Mouse (Mus musculus): Measurements from ENCODE around the gene S100a14. TPM values are rescaled to one million over a fixed set of nuclear protein-coding genes. Genes with fewer than 3 reads are reported as not detected.
A peak's percentile ranks its signal among the peaks of the same experiment; 100 is the strongest.

Gene S100a14
- polyA plus RNA-seq, 1 experiment from 2014 or later = not detected

DNA sequence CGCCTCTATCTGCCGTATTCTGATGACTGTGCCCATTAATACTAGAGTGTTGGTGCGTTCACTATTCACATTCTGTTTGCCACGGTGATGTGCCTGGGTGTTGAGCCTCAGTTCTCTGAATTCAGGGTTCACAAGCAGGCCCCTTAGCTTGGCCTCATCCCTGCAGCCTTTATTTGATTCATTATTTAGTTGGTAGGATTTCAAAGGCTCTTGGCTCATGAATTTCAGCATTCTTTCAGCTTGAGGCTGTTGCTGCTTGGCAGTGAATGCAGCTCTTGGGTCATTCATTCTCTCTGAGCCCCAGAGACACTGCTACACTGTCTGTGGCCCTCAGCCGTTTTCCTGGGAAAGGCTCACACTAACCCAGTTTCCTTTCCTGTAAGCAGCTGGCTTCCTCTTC is 29.3 kb downstream of the S100a14 start:
- H3K4me1 ChIP-seq (replicated peaks; ENCODE audit: control insufficient read depth, insufficient read depth, low read length) = no peaks in the 10 kb centered on the region
- 48% methylated on average over 5 of the region's 5 CpGs for WGBS
- no peak overlapping the region for H3K4me3 ChIP-seq (ENCODE audit: low read depth, low read length)
- ATAC-seq (replicated peaks; ENCODE audit: low FRiP score) (peak; percentile 72), DNase-seq (ENCODE audit: low spot score) (no peak)
- no peak overlapping the region for H3K9ac ChIP-seq (ENCODE audit: low read length)
- H3K4me2 ChIP-seq (ENCODE audit: low read depth, low read length, severe bottlenecking) = no peak overlapping the region
- no peaks in the 10 kb centered on the region for H3K9me3 ChIP-seq (ENCODE audit: control insufficient read depth, low read length)
- H3K27me3 ChIP-seq (ENCODE audit: control insufficient read depth, insufficient read depth, low read length) = no peaks in the 10 kb centered on the region
- H3K36me3 ChIP-seq (ENCODE audit: control insufficient read depth, insufficient read depth, low read length) = no peaks in the 10 kb centered on the region
- H3K27ac ChIP-seq (ENCODE audit: low read depth, low read length) = no peak overlapping the region

DNA sequence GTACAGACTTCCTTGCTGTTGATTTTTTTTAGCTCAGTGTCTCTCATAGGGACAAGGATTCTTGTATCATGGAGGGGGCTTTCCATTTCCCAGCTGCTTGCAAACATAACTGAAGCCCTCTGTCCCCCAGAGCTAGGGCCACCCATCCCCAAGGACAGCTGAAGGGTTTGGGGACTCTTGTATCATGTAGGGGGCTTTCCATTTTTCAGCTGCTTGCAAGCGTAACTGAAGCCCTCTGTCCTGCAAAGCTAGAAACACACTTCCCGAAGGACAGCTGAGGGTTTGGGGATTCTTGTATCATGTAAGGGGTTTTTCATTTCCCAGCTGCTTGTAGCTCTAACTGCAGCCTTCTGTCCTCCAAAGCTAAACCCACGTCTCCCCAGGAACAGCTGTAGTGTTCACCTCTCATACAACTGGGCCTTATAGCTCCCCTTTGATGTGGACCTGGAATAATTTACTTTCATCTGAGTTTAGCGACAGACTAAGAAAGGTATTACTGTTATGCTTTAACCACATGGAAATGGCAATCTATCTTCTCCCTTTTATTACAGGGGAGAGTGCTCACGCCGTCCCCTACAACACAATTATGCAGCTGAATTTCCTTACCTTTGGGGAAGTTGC is 33.5 kb downstream of the S100a14 start, which contains the start of gene S100a3:
Gene S100a3, plus strand, starts transcription at position 571 of the 621 bp plus-strand sequence.
- H3K27ac ChIP-seq (ENCODE audit: low read depth, low read length) = no peak within 1 kb of the TSS
- no peak for ATAC-seq (replicated peaks; ENCODE audit: low FRiP score)
- H3K4me1 ChIP-seq (replicated peaks; ENCODE audit: control insufficient read depth, insufficient read depth, low read length) = no peaks in the 10 kb centered on the region
- no peaks in the 10 kb centered on the region for H3K36me3 ChIP-seq (ENCODE audit: control insufficient read depth, insufficient read depth, low read length)
- no peak within 1 kb of the TSS for H3K4me2 ChIP-seq (ENCODE audit: low read depth, low read length, severe bottlenecking)
- no peak within 1 kb of the TSS for H3K4me3 ChIP-seq (ENCODE audit: low read depth, low read length)
- H3K27me3 ChIP-seq (ENCODE audit: control insufficient read depth, insufficient read depth, low read length) = no peaks in the 10 kb centered on the region
- H3K9ac ChIP-seq (ENCODE audit: low read length) = no peak within 1 kb of the TSS
- no peak for DNase-seq (ENCODE audit: low spot score)
- WGBS = 85% methylated on average over 6 of the region's 6 CpGs
- no peaks in the 10 kb centered on the region for H3K9me3 ChIP-seq (ENCODE audit: control insufficient read depth, low read length)

DNA sequence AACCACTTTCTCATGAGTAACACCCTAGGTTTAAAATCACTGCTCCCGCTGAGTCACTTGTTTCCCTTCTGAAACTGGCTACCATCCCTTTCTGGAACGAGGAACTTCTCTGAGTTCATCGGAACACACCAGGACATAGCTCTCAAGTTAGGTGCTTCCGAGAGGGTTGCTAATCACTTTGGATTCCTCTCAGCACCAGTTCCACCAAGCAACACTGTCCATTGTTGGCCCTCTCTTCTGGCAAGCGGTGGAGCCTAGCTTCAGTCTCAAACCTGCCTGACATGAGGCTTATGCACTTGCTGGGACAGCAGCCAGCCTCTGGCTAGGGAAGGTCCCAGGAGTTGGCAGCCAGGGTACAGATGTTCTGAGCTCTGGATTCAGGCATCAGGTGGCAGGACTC is 48.0 kb downstream of the S100a14 start:
- H3K4me2 ChIP-seq (ENCODE audit: low read depth, low read length, severe bottlenecking) = no peak overlapping the region
- no peak overlapping the region for H3K27ac ChIP-seq (ENCODE audit: low read depth, low read length)
- 86% methylated on average over 5 of the region's 5 CpGs for WGBS
- H3K9me3 ChIP-seq (ENCODE audit: control insufficient read depth, low read length) = no peaks in the 10 kb centered on the region
- no peak overlapping the region for H3K4me3 ChIP-seq (ENCODE audit: low read depth, low read length)
- DNase-seq (ENCODE audit: low spot score) (no peak), ATAC-seq (replicated peaks; ENCODE audit: low FRiP score) (no peak)
- H3K36me3 ChIP-seq (ENCODE audit: control insufficient read depth, insufficient read depth, low read length) = no peaks in the 10 kb centered on the region
- no peaks in the 10 kb centered on the region for H3K27me3 ChIP-seq (ENCODE audit: control insufficient read depth, insufficient read depth, low read length)
- no peak overlapping the region for H3K9ac ChIP-seq (ENCODE audit: low read length)
- no peaks in the 10 kb centered on the region for H3K4me1 ChIP-seq (replicated peaks; ENCODE audit: control insufficient read depth, insufficient read depth, low read length)

DNA sequence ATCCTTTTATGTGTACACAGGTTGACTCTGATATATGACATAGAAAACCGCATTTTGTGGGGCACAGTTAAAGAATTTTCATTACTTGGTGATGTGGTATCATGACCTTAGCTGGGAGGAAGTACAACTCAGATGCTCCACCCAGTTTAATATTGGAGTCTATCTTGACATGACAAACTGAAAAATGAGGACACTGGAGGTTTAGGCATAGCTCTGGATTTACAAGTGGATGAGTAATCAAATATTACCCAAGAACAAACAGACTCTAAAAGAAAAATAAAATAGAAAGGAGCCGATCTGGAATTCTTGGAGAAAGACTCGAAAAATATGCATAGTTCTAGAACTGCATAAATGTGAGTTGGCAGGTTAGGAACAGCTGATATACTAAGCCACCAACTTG is 48.7 kb downstream of the S100a14 start:
- Histone ChIP-seq H3K4me2 (ENCODE audit: low read depth, low read length, severe bottlenecking) (no peak overlapping the region), H3K27me3 (ENCODE audit: control insufficient read depth, insufficient read depth, low read length) (no peaks in the 10 kb centered on the region), H3K9ac (ENCODE audit: low read length) (no peak overlapping the region), H3K9me3 (ENCODE audit: control insufficient read depth, low read length) (no peaks in the 10 kb centered on the region), H3K4me1 (replicated peaks; ENCODE audit: control insufficient read depth, insufficient read depth, low read length) (no peaks in the 10 kb centered on the region), H3K36me3 (ENCODE audit: control insufficient read depth, insufficient read depth, low read length) (no peaks in the 10 kb centered on the region), H3K27ac (ENCODE audit: low read depth, low read length) (no peak overlapping the region), H3K4me3 (ENCODE audit: low read depth, low read length) (no peak overlapping the region)
- DNase-seq (ENCODE audit: low spot score) (no peak), ATAC-seq (replicated peaks; ENCODE audit: low FRiP score) (no peak)
- 89% methylated on average over 3 of the region's 3 CpGs for WGBS

DNA sequence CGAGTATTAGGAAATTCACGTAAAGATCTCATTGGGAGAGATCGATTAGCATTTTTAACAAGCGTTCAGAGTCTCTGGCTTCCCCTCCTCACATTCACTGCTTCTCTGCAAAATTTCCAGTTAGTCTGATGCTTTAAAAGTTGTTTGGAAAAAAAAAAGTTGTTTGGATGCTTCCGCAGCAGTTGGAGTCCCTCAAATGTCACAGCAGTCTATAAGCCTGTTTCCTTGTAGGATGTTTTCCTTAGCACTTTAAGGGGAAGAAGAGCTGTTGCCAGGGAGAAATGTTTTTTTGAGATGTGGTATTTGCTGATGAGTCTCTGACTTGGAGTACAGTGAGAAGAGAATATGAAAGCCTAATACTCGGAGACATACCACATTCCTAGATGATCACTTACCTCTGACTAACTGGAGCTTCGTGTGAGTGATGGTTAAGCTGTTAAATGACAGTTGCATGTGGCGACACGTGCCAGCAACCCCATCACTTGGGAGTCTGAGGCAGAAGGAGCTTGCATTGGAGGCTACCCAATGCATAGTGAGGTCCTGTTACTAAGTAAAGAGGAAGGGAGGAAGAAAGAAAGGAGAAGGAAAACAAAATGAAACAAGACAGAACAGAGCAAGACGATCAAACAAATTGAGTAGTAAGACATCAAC is 49.8 kb downstream of the S100a14 start:
- DNase-seq (ENCODE audit: low spot score) (no peak), ATAC-seq (replicated peaks; ENCODE audit: low FRiP score) (no peak)
- Histone ChIP-seq H3K36me3 (ENCODE audit: control insufficient read depth, insufficient read depth, low read length) (no peaks in the 10 kb centered on the region), H3K27ac (ENCODE audit: low read depth, low read length) (no peak overlapping the region), H3K4me3 (ENCODE audit: low read depth, low read length) (no peak overlapping the region), H3K4me1 (replicated peaks; ENCODE audit: control insufficient read depth, insufficient read depth, low read length) (no peaks in the 10 kb centered on the region), H3K27me3 (ENCODE audit: control insufficient read depth, insufficient read depth, low read length) (no peaks in the 10 kb centered on the region), H3K9ac (ENCODE audit: low read length) (no peak overlapping the region), H3K4me2 (ENCODE audit: low read depth, low read length, severe bottlenecking) (no peak overlapping the region), H3K9me3 (ENCODE audit: control insufficient read depth, low read length) (no peaks in the 10 kb centered on the region)
- 82% methylated on average over 10 of the region's 10 CpGs for WGBS

Other genes with a start within 250 kb of the S100a14 start
- gene Gatad2b, start 233.7 kb upstream of the S100a14 start, polyA plus RNA-seq (2014; fragmentation: Nextera tagmentation; extraction: Ambion mirVana) = 12.9 and 14.3 TPM in 2 replicates
- gene Slc27a3, start 136.9 kb upstream of the S100a14 start, polyA plus RNA-seq (2014; fragmentation: Nextera tagmentation; extraction: Ambion mirVana) = 13.6 and 14.2 TPM in 2 replicates
- gene Ints3, start 93.2 kb upstream of the S100a14 start, polyA plus RNA-seq (2014; fragmentation: Nextera tagmentation; extraction: Ambion mirVana) = 50.5 and 55.3 TPM in 2 replicates
- gene Npr1, start 61.0 kb upstream of the S100a14 start, polyA plus RNA-seq (2014; fragmentation: Nextera tagmentation; extraction: Ambion mirVana) = 2.0 and 2.8 TPM in 2 replicates
- 365 and 366 TPM in 2 replicates for gene Ilf2, start 50.7 kb upstream of the S100a14 start, polyA plus RNA-seq (2014; fragmentation: Nextera tagmentation; extraction: Ambion mirVana)
- gene Snapin, start 35.8 kb upstream of the S100a14 start, polyA plus RNA-seq (2014; fragmentation: Nextera tagmentation; extraction: Ambion mirVana) = 66.3 and 68.3 TPM in 2 replicates
- gene Chtop, start 17.4 kb upstream of the S100a14 start, polyA plus RNA-seq (2014; fragmentation: Nextera tagmentation; extraction: Ambion mirVana) = 142 and 151 TPM in 2 replicates
- 5.6 and 6.5 TPM in 2 replicates for gene S100a1, start 12.5 kb upstream of the S100a14 start, polyA plus RNA-seq (2014; fragmentation: Nextera tagmentation; extraction: Ambion mirVana)
- gene S100a13, start 12.4 kb upstream of the S100a14 start, polyA plus RNA-seq (2014; fragmentation: Nextera tagmentation; extraction: Ambion mirVana) = 10.3 and 12.0 TPM in 2 replicates
- 28.8 and 30.8 TPM in 2 replicates for gene S100a16, start 10.4 kb downstream of the S100a14 start, polyA plus RNA-seq (2014; fragmentation: Nextera tagmentation; extraction: Ambion mirVana)
- not detected in 2 replicates for gene S100a3, start 33.7 kb downstream of the S100a14 start, polyA plus RNA-seq (2014; fragmentation: Nextera tagmentation; extraction: Ambion mirVana)
- gene S100a2, start 63.4 kb downstream of the S100a14 start, polyA plus RNA-seq (2014; fragmentation: Nextera tagmentation; extraction: Ambion mirVana) = not detected in 2 replicates
- gene Gm42674, start 75.0 kb downstream of the S100a14 start, polyA plus RNA-seq (2014; fragmentation: Nextera tagmentation; extraction: Ambion mirVana) = not detected in 2 replicates
- 0.69 and 1.9 TPM in 2 replicates for gene S100a4, start 76.9 kb downstream of the S100a14 start, polyA plus RNA-seq (2014; fragmentation: Nextera tagmentation; extraction: Ambion mirVana)
- not detected in 2 replicates for gene S100a5, start 81.7 kb downstream of the S100a14 start, polyA plus RNA-seq (2014; fragmentation: Nextera tagmentation; extraction: Ambion mirVana)
- 24.3 and 27.0 TPM in 2 replicates for gene S100a6, start 86.0 kb downstream of the S100a14 start, polyA plus RNA-seq (2014; fragmentation: Nextera tagmentation; extraction: Ambion mirVana)
- not detected in 2 replicates for gene S100a7a, start 127.2 kb downstream of the S100a14 start, polyA plus RNA-seq (2014; fragmentation: Nextera tagmentation; extraction: Ambion mirVana)
- gene S100a8, start 142.1 kb downstream of the S100a14 start, polyA plus RNA-seq (2014; fragmentation: Nextera tagmentation; extraction: Ambion mirVana) = 3.6 and 6.9 TPM in 2 replicates
- 1.6 and 2.9 TPM in 2 replicates for gene S100a9, start 168.9 kb downstream of the S100a14 start, polyA plus RNA-seq (2014; fragmentation: Nextera tagmentation; extraction: Ambion mirVana)
- not detected in 2 replicates for gene Pglyrp4, start 200.1 kb downstream of the S100a14 start, polyA plus RNA-seq (2014; fragmentation: Nextera tagmentation; extraction: Ambion mirVana)